Mouse (Mus musculus) mouse embryonic stem cell (cell line): ENCODE data around the gene Rnf146.
"Not testable (repeated sequence)": the region's sequence is repeated elsewhere in the genome, so short reads cannot be mapped to it uniquely, and the experiment has no call there.

Source experiments
- in situ Hi-C, 2 experiments: fragments of 300-500 bp; cut with MboI; formaldehyde crosslinking; loops; 1 replicate in 1 of 2; 3 replicates in 1 of 2; pipeline ENCODE4 v1.14.3; 2019 to 2020; ENCODE audit warnings: low sequenced_read_pairs in 2 of 2, low pct_unique_long_range_greater_than_20kb in 1 of 2, mixed read lengths in 1 of 2; ENCODE audit not compliant: unreplicated experiment in 1 of 2

The Rnf146 gene

GRCm38 (mm10) chr10:29362197-29362900 lies at the start of gene Rnf146:
TSS of gene Rnf146 (minus strand) at chr10:29362442.
- in situ Hi-C loops = no loop called here

GRCm38 (mm10) chr10:29402656-29403268 lies 40.5 kb upstream of the Rnf146 start:
- in situ Hi-C loops = no loop called here

GRCm38 (mm10) chr10:29394890-29395289 lies 32.6 kb upstream of the Rnf146 start:
- in situ Hi-C loops = not testable (repeated sequence)

- in situ Hi-C loops = no loop called here
These were observed 19.3 kb upstream of the Rnf146 start for GRCm38 (mm10) chr10:29381558-29381957.

GRCm38 (mm10) chr10:29374065-29374464 lies 11.8 kb upstream of the Rnf146 start:
- in situ Hi-C loops = no loop called here

GRCm38 (mm10) chr10:29361464-29362196 lies 612 bp downstream of the Rnf146 start:
- in situ Hi-C loops = no loop called here

- in situ Hi-C loops = no loop called here
These were observed 1.2 kb downstream of the Rnf146 start for GRCm38 (mm10) chr10:29361095-29361463.

GRCm38 (mm10) chr10:29354183-29354582 lies 8.1 kb downstream of the Rnf146 start:
- in situ Hi-C loops = no loop called here

- in situ Hi-C loops = no loop called here
These were observed 9.7 kb downstream of the Rnf146 start for GRCm38 (mm10) chr10:29352575-29352974.

- in situ Hi-C loops = no loop called here
These were observed 10.8 kb downstream of the Rnf146 start for GRCm38 (mm10) chr10:29351420-29351819.

- in situ Hi-C loops = no loop called here
These were observed 15.6 kb downstream of the Rnf146 start for GRCm38 (mm10) chr10:29346638-29347037.

- in situ Hi-C loops = no loop called here
These were observed 18.0 kb downstream of the Rnf146 start for GRCm38 (mm10) chr10:29344232-29344631.

GRCm38 (mm10) chr10:29338355-29339056 lies 23.7 kb downstream of the Rnf146 start:
- in situ Hi-C loops = no loop called here

- in situ Hi-C loops = no loop called here
These were observed 28.4 kb downstream of the Rnf146 start for GRCm38 (mm10) chr10:29333836-29334235.

GRCm38 (mm10) chr10:29324817-29325216 lies 37.4 kb downstream of the Rnf146 start:
- in situ Hi-C loops = no loop called here

- in situ Hi-C loops = no loop called here
These were observed 48.3 kb downstream of the Rnf146 start for GRCm38 (mm10) chr10:29313905-29314304.

GRCm38 (mm10) chr10:29313064-29313638 lies 49.1 kb downstream of the Rnf146 start, which contains the start of gene Echdc1:
TSS of gene Echdc1 (plus strand) at chr10:29313166.
- in situ Hi-C loops = no loop called here

- in situ Hi-C loops = no loop called here
These were observed 50.6 kb downstream of the Rnf146 start for GRCm38 (mm10) chr10:29311480-29312219.
